Mouse (Mus musculus) right cerebral cortex, adult 2 months (tissue): ENCODE measurements around the gene Hspa2.
A peak's percentile ranks its signal among the peaks of the same experiment; 100 is the strongest.

Source experiments
- DNase-seq, 2 experiments: peaks; one replicate each; pipeline ENCODE4 v3.0.0; 2021 to 2022; ENCODE audit warnings: low spot score in 2 of 2

Gene Hspa2

DNA sequence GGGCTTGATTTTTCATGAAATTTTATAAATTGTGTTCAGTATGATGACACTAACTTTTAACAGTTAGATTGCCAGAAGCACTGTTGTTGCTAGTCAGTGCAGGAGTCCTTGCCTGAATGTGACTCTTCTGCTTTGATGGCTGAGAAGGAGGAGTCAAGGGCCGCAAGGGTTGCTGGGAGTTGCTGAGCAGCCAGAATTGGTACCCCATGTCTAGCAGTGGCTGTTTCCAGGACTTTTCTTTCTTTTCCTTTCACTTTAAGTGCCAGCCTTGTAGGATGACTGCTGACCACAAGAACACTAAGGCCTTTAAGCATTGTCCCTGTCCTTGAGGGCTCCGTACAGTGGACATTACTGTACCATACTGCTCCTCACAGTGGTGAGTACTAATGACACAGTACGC lies 26.2 kb upstream of the Hspa2 start:
- DNase-seq: no peak

DNA sequence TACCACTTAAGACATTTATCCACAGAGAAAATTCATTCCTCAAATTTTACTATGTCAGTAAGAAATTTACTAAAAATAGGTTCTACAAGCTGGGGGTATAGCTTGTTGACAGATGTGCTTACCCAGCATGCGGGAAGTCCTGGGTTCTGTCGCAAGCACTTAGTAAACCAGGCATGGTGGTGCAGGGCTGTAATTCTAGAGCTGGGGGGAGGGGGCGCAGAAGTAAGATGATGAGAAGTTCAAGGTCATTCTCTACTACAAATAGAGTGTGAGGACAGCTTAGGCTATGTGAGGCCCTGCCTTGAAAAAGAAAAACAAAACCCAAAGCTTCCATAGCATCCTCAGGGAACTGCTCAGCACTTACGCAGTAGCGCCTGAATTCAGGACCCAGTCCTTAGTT lies 25.4 kb upstream of the Hspa2 start:
- no peak for DNase-seq

DNA sequence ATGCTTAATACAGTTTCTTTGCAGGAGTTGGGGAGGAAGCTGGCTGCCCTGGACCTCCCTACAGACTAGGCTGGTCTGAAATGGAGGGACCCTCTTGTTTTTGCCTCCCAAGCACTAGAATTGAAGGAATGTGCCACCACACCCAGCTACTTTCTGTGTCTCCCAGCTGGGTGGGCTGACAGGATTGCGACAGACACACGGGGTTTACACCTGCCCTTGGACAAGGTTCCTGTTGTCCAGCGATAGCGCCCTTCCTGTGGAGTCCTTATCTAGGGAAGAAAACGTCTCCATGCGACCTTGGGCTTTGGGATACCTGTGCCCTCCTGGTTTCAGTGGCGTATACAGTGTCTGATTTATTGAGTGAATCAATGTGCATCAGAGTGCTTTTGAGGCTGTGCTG lies 23.8 kb upstream of the Hspa2 start:
- no peak for DNase-seq

DNA sequence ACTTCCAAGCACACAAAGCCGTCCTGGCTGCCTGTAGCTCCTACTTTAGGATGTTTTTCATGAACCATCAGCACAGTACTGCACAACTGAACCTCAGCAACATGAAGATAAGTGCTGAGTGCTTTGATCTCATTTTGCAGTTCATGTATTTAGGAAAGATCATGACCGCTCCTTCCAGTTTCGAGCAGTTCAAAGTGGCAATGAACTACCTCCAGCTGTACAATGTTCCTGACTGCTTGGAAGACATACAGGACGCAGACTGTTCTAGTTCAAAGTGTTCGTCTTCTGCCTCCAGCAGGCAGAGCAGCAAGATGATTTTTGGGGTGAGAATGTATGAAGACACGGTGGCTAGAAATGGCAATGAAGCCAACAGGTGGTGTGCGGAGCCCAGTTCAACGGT lies 18.6 kb upstream of the Hspa2 start:
- no peak for DNase-seq

DNA sequence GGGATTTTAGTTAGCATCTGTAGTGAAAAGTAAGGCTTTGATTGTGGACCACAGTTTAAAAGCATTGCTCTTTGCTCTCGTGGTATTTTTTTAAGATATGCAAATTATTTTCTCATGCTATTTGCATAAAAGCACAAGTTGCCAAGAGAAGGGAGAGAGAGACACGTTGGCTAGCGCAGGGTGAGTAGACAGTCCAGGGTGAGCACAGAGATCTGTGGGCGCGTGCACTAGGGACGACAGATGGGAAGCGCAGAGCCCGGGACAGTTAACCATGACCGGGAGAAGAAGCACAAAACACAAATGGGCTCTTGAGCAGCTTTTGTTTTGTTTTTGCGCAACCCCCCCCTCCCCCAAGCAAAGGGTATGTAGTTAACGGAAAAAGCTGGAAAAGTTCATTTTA lies 15.2 kb upstream of the Hspa2 start:
- no peak for DNase-seq

DNA sequence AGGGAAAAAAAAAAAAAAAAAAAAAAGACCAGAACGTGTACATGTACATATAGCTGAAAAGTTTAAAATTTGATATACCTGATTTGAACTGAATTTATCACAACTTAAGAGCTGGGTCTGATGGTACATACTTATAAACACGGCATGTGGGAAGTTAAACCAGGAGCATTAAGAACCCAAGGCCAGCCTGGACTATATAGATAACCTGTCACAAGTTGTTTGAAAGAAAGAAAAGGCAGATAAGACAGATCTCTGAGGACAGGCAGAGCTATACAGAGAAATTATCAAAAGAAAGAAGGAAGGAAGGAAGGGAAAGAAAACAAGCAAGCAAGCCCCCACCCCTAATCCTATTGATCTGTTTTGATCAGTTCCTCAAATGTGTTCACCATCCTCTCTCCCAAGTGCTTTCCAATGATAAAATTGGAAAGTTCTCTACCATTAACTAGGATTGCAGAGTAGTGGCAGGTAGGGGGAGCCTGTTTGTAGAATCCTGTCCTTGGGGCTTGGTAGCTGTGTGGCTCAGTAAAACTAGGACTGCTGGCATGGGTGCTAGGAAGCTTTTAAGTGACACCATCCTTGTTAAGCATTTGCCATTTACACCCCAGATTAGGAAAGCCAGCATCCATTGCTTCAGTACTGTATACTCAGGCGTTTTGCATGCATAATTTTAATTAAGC lies 12.2 kb upstream of the Hspa2 start:
- DNase-seq: no peak

DNA sequence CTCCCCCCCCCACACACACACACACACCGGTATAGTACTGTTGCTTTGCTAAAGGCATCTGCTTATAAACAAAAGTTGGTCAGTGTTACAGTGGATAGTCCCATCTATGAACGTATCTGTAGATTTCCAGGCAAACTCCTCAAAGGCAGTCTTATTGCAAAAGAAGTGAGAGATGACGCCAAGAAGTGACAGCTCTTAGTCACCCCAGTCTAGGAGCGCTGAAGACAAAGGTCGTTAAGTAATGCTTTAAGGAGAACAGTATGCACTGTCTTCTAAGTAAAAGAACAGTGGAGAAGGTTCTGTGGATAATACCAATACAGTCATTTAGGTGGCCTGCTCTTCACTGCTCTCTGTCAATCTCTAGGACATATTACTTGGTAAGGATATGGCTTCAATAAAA lies 11.0 kb upstream of the Hspa2 start:
- DNase-seq: no peak

DNA sequence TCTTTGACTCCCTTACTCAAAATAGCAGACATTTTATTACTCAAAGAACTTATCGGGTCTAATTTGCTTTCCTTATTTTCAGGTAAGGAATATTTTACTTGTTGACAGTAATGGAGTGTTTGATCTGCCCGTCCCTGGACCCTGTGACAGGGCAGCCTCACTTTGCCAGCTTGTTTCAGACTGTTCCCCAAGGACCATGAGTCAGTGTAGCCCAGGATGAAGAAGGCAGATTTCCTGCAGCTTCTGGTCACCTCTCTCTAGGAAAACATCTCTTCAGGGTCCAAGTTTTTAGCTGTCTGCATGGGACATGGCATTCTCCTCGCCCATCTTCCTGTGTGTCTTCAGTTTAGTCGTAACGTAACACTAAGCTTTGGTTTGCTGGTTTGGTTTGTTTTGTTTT lies 6.7 kb upstream of the Hspa2 start:
- DNase-seq: no peak

DNA sequence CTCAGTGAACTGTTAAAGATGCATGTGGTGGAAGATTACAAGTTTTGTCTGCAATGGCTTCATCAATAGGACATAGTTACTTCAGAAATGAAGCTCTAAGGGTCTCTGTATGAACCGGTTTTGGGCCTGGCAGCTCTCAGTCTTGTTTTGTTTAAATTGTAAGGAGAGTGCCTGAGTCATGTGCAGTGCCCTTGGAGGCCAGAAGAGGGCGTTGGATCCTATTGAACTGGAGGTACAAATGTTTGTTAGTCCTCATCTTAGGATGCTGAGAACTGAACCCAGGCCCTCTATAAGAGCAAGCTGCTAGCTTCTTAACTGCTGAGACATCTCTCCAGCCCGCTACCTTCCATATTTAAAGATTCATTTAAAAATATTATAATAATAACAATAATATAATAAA lies 2.3 kb upstream of the Hspa2 start:
- DNase-seq: no peak

DNA sequence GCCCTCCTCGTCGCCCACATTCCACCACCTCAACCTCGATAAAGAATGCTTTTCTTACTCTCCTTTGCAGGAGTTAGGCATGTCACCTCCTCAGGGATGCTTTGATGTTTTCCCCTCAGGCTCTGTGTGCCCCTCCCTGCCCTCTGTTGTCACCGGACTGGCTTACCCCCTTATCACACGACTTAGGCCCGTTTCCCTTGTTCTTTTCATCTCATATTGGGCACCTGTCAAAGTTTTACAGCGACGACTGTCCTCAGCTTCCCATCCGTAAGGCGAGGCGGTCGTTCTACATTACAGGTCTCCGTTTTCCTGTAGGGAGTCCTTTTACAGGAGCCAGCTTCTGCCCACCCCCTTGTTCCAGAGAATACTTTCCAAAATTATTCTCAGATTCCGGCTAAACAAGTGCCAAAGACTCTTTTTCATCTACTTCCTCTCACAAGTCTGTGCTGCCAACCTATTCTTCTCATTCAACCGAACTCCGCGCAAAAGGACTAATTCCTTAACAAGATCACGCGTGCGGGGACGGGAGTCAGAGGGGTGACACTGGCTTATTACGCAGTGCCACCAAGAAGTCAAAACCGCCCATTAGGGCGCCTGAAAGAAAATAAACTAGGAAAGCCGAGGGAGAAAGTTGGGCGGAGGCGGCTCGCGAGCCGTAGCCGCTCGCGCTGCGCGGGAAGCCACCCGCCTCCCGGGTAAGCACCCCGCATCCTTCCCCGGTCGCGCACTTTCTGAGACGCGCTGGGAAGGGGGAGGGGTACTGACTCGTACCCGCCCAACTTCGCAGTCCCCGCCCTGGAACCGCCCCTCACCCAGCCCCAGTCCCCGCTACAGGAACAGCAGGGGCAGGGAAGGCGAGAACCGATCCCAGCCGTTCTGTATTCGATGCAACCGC lies 738 bp upstream of the Hspa2 start:
- DNase-seq: peak in 1 of 2 experiments; percentile 7

DNA sequence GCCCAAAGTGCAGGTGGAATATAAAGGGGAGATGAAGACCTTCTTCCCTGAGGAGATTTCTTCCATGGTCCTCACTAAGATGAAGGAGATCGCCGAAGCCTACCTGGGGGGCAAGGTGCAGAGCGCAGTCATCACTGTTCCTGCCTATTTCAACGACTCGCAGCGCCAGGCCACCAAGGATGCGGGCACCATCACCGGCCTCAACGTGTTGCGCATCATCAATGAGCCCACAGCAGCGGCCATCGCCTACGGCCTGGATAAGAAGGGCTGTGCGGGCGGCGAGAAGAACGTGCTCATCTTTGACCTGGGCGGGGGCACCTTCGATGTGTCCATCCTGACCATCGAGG lies 833 bp downstream of the Hspa2 start:
- no peak for DNase-seq

DNA sequence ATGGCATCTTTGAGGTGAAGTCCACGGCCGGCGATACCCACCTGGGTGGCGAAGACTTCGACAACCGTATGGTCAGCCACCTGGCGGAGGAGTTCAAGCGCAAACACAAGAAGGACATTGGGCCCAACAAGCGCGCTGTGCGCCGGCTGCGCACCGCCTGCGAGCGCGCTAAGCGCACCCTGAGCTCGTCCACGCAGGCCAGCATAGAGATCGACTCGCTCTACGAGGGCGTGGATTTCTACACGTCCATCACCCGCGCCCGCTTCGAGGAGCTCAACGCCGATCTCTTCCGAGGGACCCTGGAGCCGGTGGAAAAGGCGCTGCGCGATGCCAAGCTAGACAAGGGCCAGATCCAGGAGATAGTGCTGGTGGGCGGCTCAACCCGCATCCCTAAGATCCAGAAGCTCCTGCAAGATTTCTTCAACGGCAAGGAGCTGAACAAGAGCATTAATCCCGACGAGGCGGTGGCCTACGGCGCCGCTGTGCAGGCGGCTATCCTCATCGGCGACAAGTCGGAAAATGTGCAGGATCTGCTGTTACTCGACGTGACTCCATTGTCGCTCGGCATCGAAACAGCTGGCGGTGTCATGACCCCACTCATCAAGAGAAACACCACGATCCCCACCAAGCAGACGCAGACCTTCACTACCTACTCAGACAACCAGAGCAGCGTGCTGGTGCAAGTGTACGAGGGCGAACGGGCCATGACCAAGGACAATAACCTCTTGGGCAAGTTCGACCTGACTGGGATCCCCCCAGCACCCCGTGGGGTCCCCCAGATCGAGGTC lies 1.4 kb downstream of the Hspa2 start:
- DNase-seq: peak; percentile 31 to 50

DNA sequence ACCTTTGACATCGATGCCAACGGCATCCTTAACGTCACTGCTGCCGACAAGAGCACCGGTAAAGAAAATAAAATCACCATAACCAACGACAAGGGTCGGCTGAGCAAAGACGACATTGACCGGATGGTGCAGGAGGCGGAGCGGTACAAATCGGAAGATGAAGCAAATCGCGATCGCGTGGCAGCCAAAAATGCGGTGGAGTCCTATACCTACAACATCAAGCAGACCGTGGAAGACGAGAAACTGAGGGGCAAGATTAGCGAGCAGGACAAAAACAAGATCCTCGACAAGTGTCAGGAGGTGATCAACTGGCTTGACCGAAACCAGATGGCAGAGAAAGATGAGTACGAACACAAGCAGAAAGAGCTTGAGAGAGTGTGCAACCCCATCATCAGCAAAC lies 2.0 kb downstream of the Hspa2 start:
- DNase-seq: no peak

DNA sequence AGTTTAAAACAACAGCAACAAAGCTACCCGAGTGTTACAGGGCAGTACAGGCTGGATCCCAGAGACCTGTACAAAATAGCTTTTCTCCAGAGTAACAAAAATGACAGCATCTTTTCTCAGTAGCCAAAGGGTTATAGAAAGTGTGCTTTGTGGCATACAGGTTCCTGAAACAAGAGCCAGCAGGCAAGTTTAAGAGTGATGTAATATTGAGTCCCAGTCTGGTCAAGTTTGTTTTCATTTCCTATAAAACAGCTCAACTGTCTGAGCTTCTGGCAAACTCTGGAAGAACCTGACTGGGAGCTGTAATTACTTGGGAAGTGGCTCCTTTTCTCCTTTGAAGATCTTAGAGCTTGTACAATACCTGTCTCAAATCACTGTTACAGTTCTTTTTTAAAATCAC lies 3.2 kb downstream of the Hspa2 start:
- DNase-seq: no peak

DNA sequence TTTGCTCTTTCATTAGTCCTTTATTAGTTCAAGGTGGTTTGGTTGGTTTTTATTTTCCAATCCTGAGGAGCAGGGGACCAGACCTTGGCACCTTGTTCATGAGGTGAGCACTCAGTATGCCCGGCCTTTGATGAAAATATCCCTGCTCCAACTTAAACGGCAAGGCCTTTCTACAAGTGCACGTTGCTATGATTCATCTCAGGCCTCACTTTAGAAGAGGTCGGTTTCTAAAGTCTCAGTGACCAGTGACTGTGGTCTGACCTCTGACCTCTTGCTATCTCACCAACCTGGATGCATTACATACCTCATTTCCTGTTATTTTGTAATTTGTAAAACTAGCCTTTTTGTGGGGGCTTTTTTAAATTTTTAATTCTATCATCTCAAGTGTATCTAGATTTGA lies 5.2 kb downstream of the Hspa2 start:
- DNase-seq: no peak

DNA sequence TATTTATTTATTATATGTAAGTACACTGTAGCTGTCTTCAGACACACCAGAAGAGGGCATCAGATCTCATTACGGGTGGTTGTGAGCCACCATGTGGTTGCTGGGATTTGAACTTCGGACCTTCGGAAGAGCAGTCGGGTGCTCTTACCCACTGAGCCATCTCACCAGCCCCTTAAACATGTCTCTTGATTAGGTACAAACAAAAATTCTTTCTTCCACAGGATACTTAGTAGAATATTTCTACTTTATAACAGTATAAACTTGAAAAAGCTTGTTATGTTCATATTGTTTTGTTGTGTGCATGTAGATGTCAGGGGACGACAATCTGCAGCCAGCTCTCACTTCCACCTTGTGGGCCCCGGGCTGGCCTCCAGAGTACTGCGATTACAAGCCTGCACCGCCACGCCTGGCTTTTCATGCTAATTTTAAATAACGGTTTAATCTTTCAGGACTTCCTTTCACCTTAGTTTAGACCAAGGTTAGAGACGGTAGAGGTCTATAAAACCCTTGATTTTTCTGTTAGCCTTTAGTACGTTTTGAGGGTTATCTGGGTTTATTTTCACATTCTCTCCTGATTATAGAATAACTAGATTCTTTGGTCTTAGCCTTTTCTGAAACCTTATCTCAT lies 11.5 kb downstream of the Hspa2 start:
- DNase-seq: no peak

DNA sequence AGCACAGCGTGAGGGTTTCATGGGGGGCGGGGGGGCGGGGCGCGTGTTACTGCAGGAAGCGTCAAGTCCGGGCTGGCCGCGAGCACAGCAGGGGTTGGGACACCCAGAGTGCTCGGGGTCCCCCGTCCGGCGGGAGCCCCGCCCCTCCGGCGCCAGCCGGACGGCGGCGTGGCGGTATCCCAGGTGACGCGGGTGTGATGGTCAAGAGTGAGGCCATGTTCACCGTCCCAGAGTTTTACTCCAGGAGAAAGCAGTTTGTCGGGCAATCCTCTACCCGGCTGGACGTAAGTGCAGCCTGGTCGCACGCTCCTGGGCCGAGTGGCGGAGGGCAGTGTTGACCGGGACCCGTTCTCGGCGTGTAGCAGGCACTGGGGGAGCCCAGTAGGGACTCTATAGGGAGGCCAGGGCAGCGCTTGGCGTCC lies 13.5 kb downstream of the Hspa2 start, which contains the start of gene Ppp1r36:
Gene Ppp1r36 (plus strand): TSS at position 106 of the 422 bp plus-strand sequence.
- no peak for DNase-seq

DNA sequence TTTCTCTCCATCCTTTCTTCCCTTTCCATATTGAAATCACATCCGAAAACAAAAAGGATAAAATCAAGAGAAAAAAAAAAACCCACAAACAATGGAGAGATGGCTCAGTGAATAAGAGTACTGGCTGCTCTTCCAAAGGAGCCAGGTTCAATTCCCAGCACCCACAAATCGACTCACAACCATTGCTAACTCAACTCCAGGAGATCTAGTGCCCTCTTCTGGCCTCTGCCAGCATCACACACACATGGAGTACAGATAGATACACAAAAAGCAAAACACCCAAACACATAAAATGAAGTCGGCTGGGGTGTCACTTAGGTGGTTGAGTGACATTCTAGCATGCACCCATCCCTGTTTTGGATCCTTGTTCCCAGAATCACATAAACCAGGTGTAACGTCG lies 14.4 kb downstream of the Hspa2 start:
- no peak for DNase-seq

DNA sequence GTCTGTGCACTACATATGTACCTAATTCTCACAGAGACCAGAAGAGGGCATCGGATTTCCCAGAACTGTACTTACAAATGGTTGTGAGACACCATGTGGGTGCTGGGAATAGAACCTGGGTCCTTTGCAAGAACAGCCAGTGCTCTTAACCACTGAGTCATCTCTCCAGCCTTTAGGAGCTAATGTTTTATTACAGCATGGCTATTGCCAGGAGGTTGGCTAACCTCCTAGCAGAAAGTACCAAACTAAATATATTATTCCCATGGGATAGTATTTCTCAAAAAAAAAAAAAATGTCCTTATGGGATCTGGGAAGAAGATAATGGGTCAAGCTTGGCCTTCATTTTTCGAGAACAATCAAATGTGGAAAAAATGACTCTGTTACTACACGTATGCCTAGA lies 21.3 kb downstream of the Hspa2 start:
- no peak for DNase-seq

DNA sequence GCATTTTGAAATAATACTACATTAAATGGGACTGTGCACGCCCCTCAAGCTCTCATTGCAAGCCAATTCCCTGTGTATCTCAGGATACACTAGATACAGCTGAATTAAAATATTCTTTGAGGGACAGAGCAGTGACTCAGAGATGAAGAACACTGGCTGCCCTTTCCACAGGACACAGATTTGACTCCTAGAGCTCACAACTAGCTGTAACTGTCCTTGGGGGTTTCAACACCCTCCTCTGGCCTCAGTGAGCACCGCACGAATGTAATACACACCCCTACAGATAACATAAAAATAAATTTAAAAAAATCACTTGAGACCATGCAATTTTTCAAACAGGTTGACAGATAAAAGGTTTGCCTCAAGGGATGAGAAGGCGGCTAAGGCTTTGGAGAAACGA lies 23.6 kb downstream of the Hspa2 start:
- no peak for DNase-seq

DNA sequence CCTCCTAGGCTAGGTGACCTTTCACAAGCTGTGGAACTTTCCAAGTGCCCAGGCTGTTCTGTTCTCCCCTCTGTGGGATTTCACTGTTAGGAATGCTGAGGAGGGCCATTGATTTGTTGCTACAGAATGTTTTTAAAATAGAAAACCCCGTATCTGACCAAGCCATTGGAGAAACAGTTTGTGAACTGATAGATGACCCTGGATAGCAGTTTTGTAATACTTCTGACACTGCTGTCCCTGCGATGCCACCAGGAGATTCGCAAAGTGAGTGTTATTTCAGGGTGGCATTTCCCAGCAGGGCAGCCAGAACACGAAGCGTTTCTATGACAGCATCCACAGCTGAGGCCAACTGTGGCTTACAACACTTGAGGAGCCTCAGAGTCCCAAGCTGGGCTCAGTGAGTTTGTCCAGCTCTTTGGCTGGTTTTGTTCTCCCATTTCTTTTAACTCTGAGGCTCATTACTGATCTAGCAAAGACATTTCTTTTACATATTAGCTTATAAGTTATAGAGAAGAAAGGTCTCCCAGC lies 27.0 kb downstream of the Hspa2 start:
- DNase-seq: no peak

DNA sequence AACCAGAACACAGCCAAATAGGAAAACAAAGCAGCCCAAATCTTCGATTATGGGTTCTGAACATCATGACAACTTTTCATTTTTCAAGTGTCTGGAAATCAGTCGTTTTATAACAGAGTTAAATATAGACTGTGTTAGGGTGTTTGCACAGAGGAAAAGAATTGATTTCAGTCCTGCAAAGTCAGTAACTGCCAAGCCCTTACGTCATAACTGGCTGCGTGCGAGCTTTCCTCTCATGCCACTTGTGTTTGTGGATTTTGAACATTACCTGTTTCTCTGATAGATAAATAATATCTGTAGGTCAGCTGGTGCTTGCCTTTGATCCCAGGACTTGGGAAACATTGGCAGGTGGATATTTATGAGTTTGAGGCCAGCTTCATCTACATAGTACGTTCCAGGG lies 27.5 kb downstream of the Hspa2 start:
- DNase-seq: no peak
